In genomic region chr6:87722631-87723030, GRCm38 (mm10) we compare ENCODE assay signal across 8 mouse cellular contexts. TPM values are rescaled to one million over a fixed set of nuclear protein-coding genes. Genes with fewer than 3 reads are reported as not detected.
DNase-seq lines count a peak whose midpoint lies in the region; ATAC-seq lines count a peak whose summit lies in the region.

No protein-coding gene starts in this region.

- no peak overlapping the region for H3K9ac ChIP-seq in forebrain, embryonic 13.5 days
- H3K9ac ChIP-seq in hindbrain, embryonic 15.5 days, result no peak overlapping the region
- H3K9ac ChIP-seq in limb, embryonic 13.5 days, result no peak overlapping the region
- H3K9ac ChIP-seq in neural tube, embryonic 15.5 days (replicated peaks), result no peak overlapping the region

- H3K9me3 ChIP-seq in forebrain, embryonic 13.5 days (replicated peaks), result no peaks in the 10 kb centered on the region
- no peaks in the 10 kb centered on the region for H3K9me3 ChIP-seq in hindbrain, embryonic 15.5 days
- no peaks in the 10 kb centered on the region for H3K9me3 ChIP-seq in limb, embryonic 13.5 days
- H3K9me3 ChIP-seq in neural tube, embryonic 15.5 days (replicated peaks), result no peaks in the 10 kb centered on the region

- peak; percentile 51 for DNase-seq in ovary, postnatal 36 days (ENCODE audit: low spot score)
- DNase-seq in ovary, adult 18-20 months (ENCODE audit: low spot score), result no peak
- DNase-seq in urinary bladder, postnatal 25 days (ENCODE audit: low spot score), result no peak
- DNase-seq in adrenal gland, adult 2 months, result no peak

- H3K27me3 ChIP-seq in forebrain, embryonic 13.5 days, result peaks cover 9% of the 10 kb centered on the region; the same call in 1 of the 2 replicates
- no peaks in the 10 kb centered on the region for H3K27me3 ChIP-seq in hindbrain, embryonic 15.5 days
- H3K27me3 ChIP-seq in limb, embryonic 13.5 days, result peaks cover 10% of the 10 kb centered on the region
- H3K27me3 ChIP-seq in neural tube, embryonic 15.5 days (replicated peaks), result no peaks in the 10 kb centered on the region

- H3K4me2 ChIP-seq in forebrain, embryonic 13.5 days, result no peak overlapping the region
- peak overlapping the region; percentile 20 for H3K4me2 ChIP-seq in hindbrain, embryonic 15.5 days
- H3K4me2 ChIP-seq in limb, embryonic 13.5 days (replicated peaks), result 0 out of 2 replicates have a peak overlapping the region, but pooled peaks have one; percentile 7
- peak overlapping the region; percentile 28 for H3K4me2 ChIP-seq in neural tube, embryonic 15.5 days

- H3K36me3 ChIP-seq in forebrain, embryonic 13.5 days (ENCODE audit: poor library complexity, severe bottlenecking), result no peaks in the 10 kb centered on the region
- no peaks in the 10 kb centered on the region for H3K36me3 ChIP-seq in hindbrain, embryonic 15.5 days
- no peaks in the 10 kb centered on the region for H3K36me3 ChIP-seq in limb, embryonic 13.5 days
- H3K36me3 ChIP-seq in neural tube, embryonic 15.5 days, result no peaks in the 10 kb centered on the region

- H3K27ac ChIP-seq in forebrain, embryonic 13.5 days, result no peak overlapping the region
- H3K27ac ChIP-seq in hindbrain, embryonic 15.5 days (replicated peaks), result no peak overlapping the region
- H3K27ac ChIP-seq in limb, embryonic 13.5 days, result no peak overlapping the region
- H3K27ac ChIP-seq in neural tube, embryonic 15.5 days (replicated peaks), result no peak overlapping the region

- ATAC-seq in forebrain, embryonic 13.5 days, result peak; percentile 85
- peak; percentile 89 for ATAC-seq in hindbrain, embryonic 15.5 days (ENCODE audit: low FRiP score, low read depth)
- no peak for ATAC-seq in limb, embryonic 13.5 days (ENCODE audit: low FRiP score, low read depth)
- peak; percentile 79 for ATAC-seq in neural tube, embryonic 15.5 days (ENCODE audit: low FRiP score)

- H3K4me3 ChIP-seq in forebrain, embryonic 13.5 days, result no peak overlapping the region
- no peak overlapping the region for H3K4me3 ChIP-seq in hindbrain, embryonic 15.5 days
- H3K4me3 ChIP-seq in limb, embryonic 13.5 days, result no peak overlapping the region
- no peak overlapping the region for H3K4me3 ChIP-seq in neural tube, embryonic 15.5 days (replicated peaks)

- 0 out of 2 replicates have a peak, but pooled peaks cover 6% of the 10 kb centered on the region for H3K4me1 ChIP-seq in forebrain, embryonic 13.5 days
- peaks cover 9% of the 10 kb centered on the region for H3K4me1 ChIP-seq in hindbrain, embryonic 15.5 days (replicated peaks)
- peaks cover 5% of the 10 kb centered on the region for H3K4me1 ChIP-seq in limb, embryonic 13.5 days
- H3K4me1 ChIP-seq in neural tube, embryonic 15.5 days, result peaks cover 7% of the 10 kb centered on the region

- 5% methylated on average over 13 of the region's 13 CpGs for WGBS in forebrain, embryonic 13.5 days
- WGBS in hindbrain, embryonic 15.5 days, result 3% methylated on average over 13 of the region's 13 CpGs
- 6% methylated on average over 13 of the region's 13 CpGs for WGBS in limb, embryonic 13.5 days
- 3% methylated on average over 13 of the region's 13 CpGs for WGBS in neural tube, embryonic 15.5 days

RNA-seq across cellular contexts. Expression of gene Efcc1, which starts 8.0 kb away (rescaled TPM):
- 0.96 and 1.1 TPM in 2 replicates for polyA plus RNA-seq in forebrain, embryonic 13.5 days (2015; fragmentation: Nextera tagmentation; extraction: Ambion mirVana)
- 6.7 and 7.0 TPM in 2 replicates for polyA plus RNA-seq in hindbrain, embryonic 15.5 days (2015; fragmentation: Nextera tagmentation; extraction: Ambion mirVana)
- polyA plus RNA-seq in limb, embryonic 13.5 days (2015; fragmentation: Nextera tagmentation; extraction: Ambion mirVana), result 0.32 and 0.62 TPM in 2 replicates
- polyA plus RNA-seq in neural tube, embryonic 15.5 days (2015; fragmentation: Nextera tagmentation; extraction: Ambion mirVana), result 4.9 and 6.2 TPM in 2 replicates
- total RNA-seq in adrenal gland, adult 2 months (2021), result 1 to 10 TPM in 1 of 2 experiments, under 1 TPM in 1; 0.63 to 1.1 TPM
- polyA plus RNA-seq in adrenal gland, adult 2 months (2012; rRNA removed), result 1.1 and 1.4 TPM in 2 replicates

RNA-seq across cellular contexts. Expression of gene Aplf, which starts 50.6 kb away (rescaled TPM):
- polyA plus RNA-seq in forebrain, embryonic 13.5 days (2015; fragmentation: Nextera tagmentation; extraction: Ambion mirVana), result 12.7 and 12.9 TPM in 2 replicates
- 8.6 and 10.2 TPM in 2 replicates for polyA plus RNA-seq in hindbrain, embryonic 15.5 days (2015; fragmentation: Nextera tagmentation; extraction: Ambion mirVana)
- 13.4 and 15.4 TPM in 2 replicates for polyA plus RNA-seq in limb, embryonic 13.5 days (2015; fragmentation: Nextera tagmentation; extraction: Ambion mirVana)
- 9.0 and 10.7 TPM in 2 replicates for polyA plus RNA-seq in neural tube, embryonic 15.5 days (2015; fragmentation: Nextera tagmentation; extraction: Ambion mirVana)
- 1 to 10 TPM; 5.5 to 7.4 TPM for total RNA-seq in adrenal gland, adult 2 months (2021)
- 2.5 and 3.7 TPM in 2 replicates for polyA plus RNA-seq in adrenal gland, adult 2 months (2012; rRNA removed)

RNA-seq across cellular contexts. Expression of gene Gp9, which starts 55.2 kb away (rescaled TPM):
- polyA plus RNA-seq in forebrain, embryonic 13.5 days (2015; fragmentation: Nextera tagmentation; extraction: Ambion mirVana), result 0.77 and 0.89 TPM in 2 replicates
- 0.55 and 0.99 TPM in 2 replicates for polyA plus RNA-seq in hindbrain, embryonic 15.5 days (2015; fragmentation: Nextera tagmentation; extraction: Ambion mirVana)
- 0.94 and 1.6 TPM in 2 replicates for polyA plus RNA-seq in limb, embryonic 13.5 days (2015; fragmentation: Nextera tagmentation; extraction: Ambion mirVana)
- polyA plus RNA-seq in neural tube, embryonic 15.5 days (2015; fragmentation: Nextera tagmentation; extraction: Ambion mirVana), result 0.56 and 0.65 TPM in 2 replicates
- under 1 TPM in 1 of 2 experiments, not detected in 1; 0.45 TPM for total RNA-seq in adrenal gland, adult 2 months (2021)
- 0.84 and 1.0 TPM in 2 replicates for polyA plus RNA-seq in adrenal gland, adult 2 months (2012; rRNA removed)
